Comparison of ENCODE assay signal across 10 mouse cellular contexts in the genomic region with DNA sequence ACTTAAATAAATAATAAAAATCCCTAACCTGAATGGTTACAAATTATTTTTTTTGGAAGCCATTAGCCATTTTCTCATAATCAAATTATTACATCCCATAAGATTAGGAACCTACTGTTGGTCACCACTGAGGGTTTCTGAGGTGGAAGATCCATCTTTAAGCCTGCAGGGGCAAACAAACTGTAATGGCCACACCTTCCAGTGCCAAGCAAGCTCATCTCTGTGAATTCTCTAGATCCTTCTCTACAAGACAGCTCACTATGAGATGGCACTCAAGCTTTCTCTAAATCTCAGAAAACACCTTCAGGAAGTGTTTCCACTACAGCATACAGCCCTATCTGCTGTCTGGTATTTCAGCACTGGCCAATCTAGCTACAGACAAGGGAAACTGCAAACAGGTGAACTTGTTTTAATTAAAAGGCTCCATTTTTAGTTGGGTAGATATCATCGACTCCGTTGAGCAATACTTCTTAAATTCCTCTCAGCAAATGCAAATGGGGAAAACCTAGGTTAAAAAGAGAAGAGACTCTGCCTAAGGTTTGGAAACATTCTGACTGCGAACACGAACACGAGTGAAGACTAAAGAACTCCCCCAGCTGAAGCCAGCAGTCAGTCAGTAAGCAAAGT. TPM values are rescaled to one million over a fixed set of nuclear protein-coding genes. Genes with fewer than 3 reads are reported as not detected.
DNase-seq lines count a peak whose midpoint lies in the region; ATAC-seq lines count a peak whose summit lies in the region.
"Had no signal": no experiment of that assay in that cellular context is flagged by ENCODE, and none has a peak within 500 bp of the region (broad histone marks: within the 10 kb centered on the region; RNA-seq: fewer than 3 reads in every experiment).

No protein-coding gene starts in this region.

- H3K9me3 ChIP-seq in hindbrain, embryonic 14.5 days (ENCODE audit: control insufficient read depth, low read length), result no peaks in the 10 kb centered on the region
- no peaks in the 10 kb centered on the region for H3K9me3 ChIP-seq in midbrain, embryonic 14.5 days (ENCODE audit: control insufficient read depth, low read length)

- H3K4me3 ChIP-seq in hindbrain, embryonic 14.5 days (replicated peaks; ENCODE audit: low read length), result peak overlapping the region; percentile 51
- peak overlapping the region; percentile 70 for H3K4me3 ChIP-seq in midbrain, embryonic 14.5 days (replicated peaks; ENCODE audit: low read depth, low read length)

- H3K4me1 ChIP-seq in hindbrain, embryonic 14.5 days (replicated peaks; ENCODE audit: control insufficient read depth, insufficient read depth, low read length), result peaks cover 45% of the 10 kb centered on the region
- peaks cover 40% of the 10 kb centered on the region for H3K4me1 ChIP-seq in midbrain, embryonic 14.5 days (ENCODE audit: control insufficient read depth, insufficient read depth, low read length)

- peak overlapping the region; percentile 96 for H3K9ac ChIP-seq in hindbrain, embryonic 14.5 days
- H3K9ac ChIP-seq in midbrain, embryonic 14.5 days (replicated peaks; ENCODE audit: low read length), result peak overlapping the region; percentile 93; the same call in 1 of the 2 replicates

- ATAC-seq in hindbrain, embryonic 14.5 days (ENCODE audit: low FRiP score), result no peak
- ATAC-seq in midbrain, embryonic 14.5 days (ENCODE audit: low FRiP score, low TSS enrichment), result no peak

- DNase-seq in cerebellum, adult 11-12 months, result peak; percentile 48
- DNase-seq in cerebellum, postnatal 4 days (ENCODE audit: low spot score in 2 of 2), result no peak
- peak; percentile 71 for DNase-seq in cerebellum, adult 9-10 months
- no peak for DNase-seq in hindbrain, embryonic 14.5 days (ENCODE audit: low spot score)
- peak; percentile 46 for DNase-seq in midbrain, embryonic 14.5 days
- DNase-seq in layer of hippocampus, adult 11-12 months (ENCODE audit: low spot score), result no peak
- no peak for DNase-seq in heart, adult 9 months (ENCODE audit: low spot score in 2 of 2)
- no peak for DNase-seq in frontal cortex, postnatal 36 days (ENCODE audit: low spot score in 2 of 2)

- H3K27me3 ChIP-seq in hindbrain, embryonic 14.5 days (ENCODE audit: control insufficient read depth, insufficient read depth, low read length), result peaks cover 17% of the 10 kb centered on the region
- H3K27me3 ChIP-seq in midbrain, embryonic 14.5 days (ENCODE audit: control insufficient read depth, insufficient read depth, low read length), result no peaks in the 10 kb centered on the region

- peak overlapping the region; percentile 99 for H3K27ac ChIP-seq in hindbrain, embryonic 14.5 days
- peak overlapping the region; percentile 98 for H3K27ac ChIP-seq in midbrain, embryonic 14.5 days (replicated peaks; ENCODE audit: low read depth, low read length)
- H3K27ac ChIP-seq: macrophage had no signal

- peak overlapping the region; percentile 80 for H3K4me2 ChIP-seq in hindbrain, embryonic 14.5 days (replicated peaks)
- peak overlapping the region; percentile 84 for H3K4me2 ChIP-seq in midbrain, embryonic 14.5 days (ENCODE audit: low read length)

- 15% methylated on average over 5 of the region's 5 CpGs for WGBS in hindbrain, embryonic 14.5 days
- 16% methylated on average over 5 of the region's 5 CpGs for WGBS in midbrain, embryonic 14.5 days

- no peaks in the 10 kb centered on the region for H3K36me3 ChIP-seq in hindbrain, embryonic 14.5 days (replicated peaks; ENCODE audit: control insufficient read depth, insufficient read depth)
- H3K36me3 ChIP-seq in midbrain, embryonic 14.5 days (ENCODE audit: control insufficient read depth, insufficient read depth, low read length), result no peaks in the 10 kb centered on the region
- H3K36me3 ChIP-seq: G1E had no signal

RNA-seq across cellular contexts. Expression of a gene that starts 0.8 kb away (rescaled TPM):
- polyA plus RNA-seq in hindbrain, embryonic 14.5 days (2014; fragmentation: Nextera tagmentation; extraction: Ambion mirVana), result 131 and 149 TPM in 2 replicates
- 218 and 237 TPM in 2 replicates for polyA plus RNA-seq in midbrain, embryonic 14.5 days (2014; fragmentation: Nextera tagmentation; extraction: Ambion mirVana)
- polyA plus RNA-seq: G1E, macrophage had no signal

Comparison
In these comparisons a context has a peak if more than half of its experiments do, and no peak if none do; other contexts are left out.
1. DNase-seq: peak in cerebellum, adult 11-12 months (single experiment), cerebellum, adult 9-10 months (single experiment) and midbrain, embryonic 14.5 days (single experiment); none in cerebellum, postnatal 4 days (0 of 2), hindbrain, embryonic 14.5 days (single experiment), layer of hippocampus, adult 11-12 months (single experiment), heart, adult 9 months (0 of 2) and frontal cortex, postnatal 36 days (0 of 2).